In genomic region chr1:151789136-151789535, GRCm38 (mm10) we compare ENCODE assay signal across 8 mouse cellular contexts.
"Had no signal": no experiment of that assay in that cellular context is flagged by ENCODE, and none has a peak within 500 bp of the region (broad histone marks: within the 10 kb centered on the region; RNA-seq: fewer than 3 reads in every experiment).

No protein-coding gene starts in this region.

- DNase-seq: lung, adult 18-20 months; lung, embryonic 14.5 days; lung, postnatal 10 days; right cerebral cortex, postnatal 14 days; spleen, adult 18-20 months; thymus, adult 18-20 months; thymus, postnatal 14 days; thymus, postnatal 36 days had no signal
